ENCODE assay signal across 15 mouse cellular contexts in the genomic region with DNA sequence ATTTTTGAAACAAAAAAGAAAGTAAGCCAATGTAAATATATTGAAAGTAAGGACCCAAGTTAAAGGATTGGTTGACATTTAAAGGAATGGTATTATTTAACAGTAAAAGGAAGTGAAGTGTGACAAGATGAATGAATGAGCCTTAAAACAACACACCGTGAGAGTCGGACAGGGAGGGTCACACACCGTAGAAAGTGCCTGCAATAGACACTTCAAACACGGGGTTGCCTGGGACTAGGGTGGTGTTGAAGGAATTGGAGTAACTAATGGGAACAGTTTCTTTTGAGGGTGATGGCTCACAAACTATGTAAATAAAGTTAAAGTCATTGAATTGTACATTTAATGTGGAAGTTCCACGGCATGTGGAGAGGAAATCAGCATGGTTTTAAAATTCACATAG.
"Had no signal": no experiment of that assay in that cellular context is flagged by ENCODE, and none has a peak within 500 bp of the region (broad histone marks: within the 10 kb centered on the region; RNA-seq: fewer than 3 reads in every experiment).

No protein-coding gene starts in this region.

- H3K4me1 ChIP-seq: liver, embryonic 13.5 days; midbrain, embryonic 13.5 days had no signal

- DNase-seq: kidney, adult 2 months; kidney, postnatal 25 days; layer of hippocampus, adult 9-11 months; liver, embryonic 13.5 days; lung, adult 2 months; right cerebral cortex, adult 18-20 months; right cerebral cortex, postnatal 14 days; right cerebral cortex, postnatal 4 days; thymus, postnatal 25 days had no signal

- H3K4me2 ChIP-seq: liver, embryonic 13.5 days; midbrain, embryonic 13.5 days had no signal

- H3K9ac ChIP-seq: liver, embryonic 13.5 days; midbrain, embryonic 13.5 days had no signal

- H3K27me3 ChIP-seq: liver, embryonic 13.5 days; megakaryocyte, embryonic 14.5 days; midbrain, embryonic 13.5 days had no signal

- H3K27ac ChIP-seq: kidney, postnatal 0 days; layer of hippocampus, adult 2 months; liver, embryonic 13.5 days; midbrain, embryonic 13.5 days had no signal

- ATAC-seq: intestine, postnatal 0 days; lung, postnatal 0 days; midbrain, embryonic 13.5 days had no signal

- H3K9me3 ChIP-seq: liver, embryonic 13.5 days; megakaryocyte, embryonic 14.5 days; midbrain, embryonic 13.5 days had no signal

- H3K4me3 ChIP-seq: layer of hippocampus, adult 2 months; liver, embryonic 13.5 days; megakaryocyte, embryonic 14.5 days; midbrain, embryonic 13.5 days had no signal
